ENCODE assay signal across 11 mouse cellular contexts in the genomic region with DNA sequence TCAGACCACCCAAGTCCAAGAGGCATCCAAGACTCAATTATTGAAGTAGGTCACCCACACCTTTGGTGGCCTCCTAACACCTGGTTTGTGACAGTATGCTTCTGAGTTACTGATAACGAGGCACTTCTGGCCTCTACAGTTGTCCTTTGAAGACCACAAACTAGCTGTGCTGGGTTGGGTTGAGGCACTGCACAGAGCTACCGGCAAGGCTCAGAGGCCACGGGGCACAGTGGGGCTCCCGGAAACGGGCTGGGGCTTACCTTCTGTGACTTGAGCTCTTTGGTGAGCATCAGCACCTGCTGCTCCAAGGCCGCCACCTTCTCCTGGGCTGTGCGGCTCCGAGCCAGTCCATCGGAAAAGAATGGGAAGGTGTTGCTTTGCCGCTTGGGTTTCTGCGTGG.
"Had no signal": no experiment of that assay in that cellular context is flagged by ENCODE, and none has a peak within 500 bp of the region (broad histone marks: within the 10 kb centered on the region; RNA-seq: fewer than 3 reads in every experiment).

No protein-coding gene starts in this region.

- DNase-seq: kidney, adult 11 months; kidney, adult 9 months; kidney, postnatal 10 days; lung, adult 2 months; lung, postnatal 36 days; midbrain, embryonic 14.5 days; right cerebral cortex, postnatal 14 days had no signal

- H3K4me2 ChIP-seq: liver, embryonic 11.5 days; liver, embryonic 15.5 days; neural tube, embryonic 12.5 days had no signal

- H3K27me3 ChIP-seq: liver, embryonic 15.5 days had no signal

- H3K9ac ChIP-seq: liver, embryonic 15.5 days; neural tube, embryonic 12.5 days had no signal

- H3K36me3 ChIP-seq: limb, embryonic 10.5 days; liver, embryonic 15.5 days; neural tube, embryonic 12.5 days had no signal

- H3K27ac ChIP-seq: liver, embryonic 15.5 days; neural tube, embryonic 12.5 days had no signal

- H3K9me3 ChIP-seq: limb, embryonic 10.5 days; liver, embryonic 15.5 days; neural tube, embryonic 12.5 days had no signal

- H3K4me3 ChIP-seq: limb, embryonic 10.5 days; liver, embryonic 15.5 days; neural tube, embryonic 12.5 days had no signal
